Mouse (Mus musculus) mammary gland, adult 2 months (tissue): ENCODE data around the gene 4930451I11Rik. TPM values are rescaled to one million over a fixed set of nuclear protein-coding genes. Genes with fewer than 3 reads are reported as not detected.

ENCODE experiments used
- polyA plus RNA-seq: library from polyadenylated mRNA; depleted of rRNA; stranded (reverse); fragments of >200 nt; gene quantifications from 2 replicates; pipeline ENCODE4 v1.2.3, GENCODE M21; 2012; ENCODE audit warnings: low replicate concordance; rRNA removed

4930451I11Rik gene
- polyA plus RNA-seq, result not detected in 2 replicates

DNA sequence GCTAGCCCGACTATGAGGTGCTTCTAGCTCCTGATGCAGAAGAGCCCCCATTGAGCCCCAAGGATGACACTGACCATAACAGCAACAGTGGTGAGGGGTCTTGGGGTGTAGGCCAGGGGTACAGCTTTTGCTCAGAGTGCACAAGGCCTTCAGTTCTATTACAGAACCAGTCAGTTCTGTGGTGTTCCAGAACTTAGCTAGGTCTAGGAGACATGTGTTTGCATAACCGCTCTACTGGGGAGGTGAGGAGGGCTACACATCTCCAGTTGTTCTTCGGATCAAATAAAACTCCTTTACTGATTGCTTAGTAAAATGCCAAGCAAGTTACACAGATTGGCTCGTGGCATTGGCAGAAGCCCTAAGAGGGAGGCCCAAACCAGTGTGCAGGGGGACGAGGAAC lies at the start of gene 4930451I11Rik:
Gene 4930451I11Rik (minus strand): TSS at position 101 of the 400 bp plus-strand sequence.

DNA sequence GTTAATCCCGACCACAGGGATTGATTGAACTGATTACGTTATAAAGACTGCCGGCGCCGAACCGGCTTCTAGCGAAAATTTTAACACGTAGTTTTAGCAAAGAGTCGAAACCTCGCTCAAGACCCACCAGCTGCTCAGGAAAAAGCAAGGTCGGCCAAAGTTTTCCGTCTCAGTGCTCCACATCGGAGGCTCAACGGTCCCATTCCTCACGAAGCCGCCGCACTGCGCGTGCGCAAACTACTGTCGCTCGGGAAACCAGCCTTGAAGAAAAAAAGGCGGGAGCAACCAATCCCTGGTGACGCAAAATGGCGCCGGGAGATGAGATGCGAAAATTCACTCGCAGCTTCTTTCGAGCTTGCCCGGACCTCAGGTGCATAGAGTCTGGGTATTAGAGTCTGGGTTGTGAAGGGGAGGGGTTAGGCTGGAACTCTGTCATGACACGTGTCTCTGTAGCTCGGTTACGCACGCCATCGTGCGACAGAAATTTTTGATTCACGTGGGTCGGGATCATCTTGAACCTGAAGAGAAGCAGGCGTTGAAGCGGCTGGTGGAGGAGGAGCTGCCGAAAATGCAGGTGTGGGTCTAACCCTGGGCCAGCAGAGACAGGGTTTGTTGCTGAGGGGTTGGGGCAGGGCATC lies 30.8 kb upstream of the 4930451I11Rik start, which contains the start of gene Ino80e:
Gene Ino80e (minus strand): TSS at position 231 of the 638 bp plus-strand sequence.

DNA sequence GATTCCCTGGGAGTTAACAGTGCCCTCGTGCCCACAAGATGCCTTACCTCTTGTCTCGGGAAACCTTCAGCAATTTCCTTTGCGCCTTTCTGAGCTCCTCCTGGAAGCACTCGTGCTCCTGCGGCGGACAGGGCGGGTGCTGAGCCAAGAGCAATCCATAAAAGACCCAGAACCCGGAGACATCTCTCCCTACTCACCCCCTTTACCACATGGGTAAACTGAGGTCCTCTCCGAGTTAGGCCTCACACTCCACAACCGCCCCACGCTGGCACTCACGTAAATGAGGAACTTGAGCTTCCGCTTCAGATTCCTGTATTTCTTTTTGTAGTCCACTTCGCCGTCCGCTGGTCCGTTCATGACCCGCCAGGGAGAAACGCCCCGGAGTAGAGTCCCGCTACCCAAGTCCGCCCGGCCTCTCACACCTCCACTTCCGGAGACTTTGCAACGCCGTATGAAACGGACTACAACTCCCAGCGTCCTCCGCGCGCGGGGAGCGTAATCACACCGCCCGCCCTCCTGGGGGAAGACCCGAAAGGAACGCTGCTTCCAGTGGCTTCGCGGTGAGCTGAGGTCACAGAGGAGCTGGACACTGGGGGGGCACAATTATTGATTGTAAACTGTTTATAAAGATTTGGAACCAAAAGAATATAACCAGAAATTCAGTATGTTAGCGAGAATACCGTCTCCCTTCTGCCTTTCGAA lies 30.1 kb upstream of the 4930451I11Rik start, which contains the start of gene Hirip3:
Gene Hirip3 (plus strand): TSS at position 544 of the 702 bp plus-strand sequence.

DNA sequence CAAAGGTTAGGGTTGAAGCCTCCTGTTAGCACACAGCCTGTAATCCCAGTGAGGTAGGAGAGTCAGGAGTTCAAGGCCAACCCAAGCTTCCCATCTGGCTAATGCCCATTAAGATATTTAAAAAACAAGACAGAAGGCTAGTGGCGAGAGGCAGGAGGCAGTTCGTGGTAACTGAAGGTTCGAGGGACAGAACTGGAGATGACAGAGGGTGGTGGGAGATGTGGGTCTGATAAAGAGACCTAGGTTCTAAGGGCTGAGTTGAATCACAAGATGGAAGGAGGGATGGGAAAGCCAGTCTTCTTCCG lies 15.6 kb upstream of the 4930451I11Rik start, which contains the start of gene Doc2a:
Gene Doc2a (plus strand): TSS at position 301 of the 305 bp plus-strand sequence.

GRCm38 (mm10) chr7:126797411-126798126 lies 33.9 kb downstream of the 4930451I11Rik start, which contains the start of gene Fam57b:
Gene Fam57b, plus strand, starts transcription at chr7:126797668.

GRCm38 (mm10) chr7:126791851-126792720 lies 39.4 kb downstream of the 4930451I11Rik start, which contains the start of gene Ppp4c:
Gene Ppp4c, minus strand, starts transcription at chr7:126792496.

DNA sequence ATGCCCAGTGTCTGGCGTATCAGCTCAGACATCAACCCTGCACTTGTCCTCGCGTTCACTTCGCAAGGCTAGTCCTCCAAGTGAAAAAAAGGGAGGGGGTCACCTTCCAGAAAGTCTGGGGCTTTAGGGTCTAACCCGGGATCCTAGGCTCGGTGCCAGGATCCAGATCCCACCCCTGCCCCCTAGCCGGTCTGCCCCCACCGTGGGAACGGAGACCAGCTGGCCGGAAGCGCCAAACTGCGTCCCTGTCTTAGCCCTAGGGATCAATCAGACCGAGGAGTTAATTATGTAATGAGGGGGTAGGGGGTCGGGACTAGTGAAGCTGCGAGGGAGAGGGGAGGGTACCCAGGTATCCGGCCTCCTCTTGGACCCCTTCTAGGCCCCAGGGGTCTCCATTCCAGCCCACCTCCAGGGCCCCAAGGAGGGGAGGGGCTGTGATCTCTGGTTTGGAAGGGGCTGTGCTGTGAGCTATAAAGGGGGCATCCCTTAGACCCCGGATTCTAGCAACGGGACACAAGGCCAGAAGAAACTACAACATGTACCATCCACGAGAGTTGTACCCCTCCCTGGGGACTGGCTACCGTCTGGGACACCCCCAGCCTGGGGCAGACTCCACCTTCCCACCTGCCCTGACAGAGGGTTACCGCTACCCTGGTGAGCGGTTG lies 50.3 kb downstream of the 4930451I11Rik start, which contains the start of gene Tbx6:
Gene Tbx6 (plus strand): TSS at position 513 of the 665 bp plus-strand sequence.

Other genes with a start within 250 kb of the 4930451I11Rik start
- 10.8 and 21.5 TPM in 2 replicates for gene Apobr, start 246.7 kb downstream of the 4930451I11Rik start, polyA plus RNA-seq
- gene Cln3, start 245.8 kb downstream of the 4930451I11Rik start, polyA plus RNA-seq, result 100 and 141 TPM in 2 replicates
- gene Il27, start 236.7 kb downstream of the 4930451I11Rik start, polyA plus RNA-seq, result 0.85 and 1.1 TPM in 2 replicates
- gene Nupr1, start 200.8 kb downstream of the 4930451I11Rik start, polyA plus RNA-seq, result 40.6 and 61.2 TPM in 2 replicates
- 71.7 and 78.0 TPM in 2 replicates for gene Sgf29, start 182.3 kb downstream of the 4930451I11Rik start, polyA plus RNA-seq
- gene Sult1a1, start 155.2 kb downstream of the 4930451I11Rik start, polyA plus RNA-seq, result 130 and 194 TPM in 2 replicates
- gene Bola2, start 136.2 kb downstream of the 4930451I11Rik start, polyA plus RNA-seq, result 29.7 and 49.0 TPM in 2 replicates
- 27.3 and 33.4 TPM in 2 replicates for gene Slx1b, start 135.9 kb downstream of the 4930451I11Rik start, polyA plus RNA-seq
- 442 and 1,092 TPM in 2 replicates for gene Coro1a, start 123.9 kb downstream of the 4930451I11Rik start, polyA plus RNA-seq
- 204 and 252 TPM in 2 replicates for gene Mapk3, start 72.0 kb downstream of the 4930451I11Rik start, polyA plus RNA-seq
- gene Gdpd3, start 65.3 kb downstream of the 4930451I11Rik start, polyA plus RNA-seq, result 40.1 and 57.3 TPM in 2 replicates
- gene Ypel3, start 54.7 kb downstream of the 4930451I11Rik start, polyA plus RNA-seq, result 391 and 922 TPM in 2 replicates
- gene Tbx6, start 50.2 kb downstream of the 4930451I11Rik start, polyA plus RNA-seq, result 11.6 and 16.3 TPM in 2 replicates
- 180 and 199 TPM in 2 replicates for gene Ppp4c, start 39.1 kb downstream of the 4930451I11Rik start, polyA plus RNA-seq
- 44.5 and 50.4 TPM in 2 replicates for gene Fam57b, start 34.0 kb downstream of the 4930451I11Rik start, polyA plus RNA-seq
- gene Doc2a, start 15.8 kb upstream of the 4930451I11Rik start, polyA plus RNA-seq, result 0.04 TPM in 1 of 2 replicates, not detected in the other
- gene Hirip3, start 30.3 kb upstream of the 4930451I11Rik start, polyA plus RNA-seq, result 2.8 and 3.3 TPM in 2 replicates
- gene Ino80e, start 30.7 kb upstream of the 4930451I11Rik start, polyA plus RNA-seq, result 67.6 and 89.1 TPM in 2 replicates
- 75.5 and 171 TPM in 2 replicates for gene Taok2, start 53.1 kb upstream of the 4930451I11Rik start, polyA plus RNA-seq
- 96.1 and 130 TPM in 2 replicates for gene Tmem219, start 91.3 kb upstream of the 4930451I11Rik start, polyA plus RNA-seq
- 24.1 and 31.6 TPM in 2 replicates for gene Kctd13, start 97.2 kb upstream of the 4930451I11Rik start, polyA plus RNA-seq
- gene Asphd1, start 117.9 kb upstream of the 4930451I11Rik start, polyA plus RNA-seq, result 0.20 and 0.35 TPM in 2 replicates
- 3.1 and 3.5 TPM in 2 replicates for gene Sez6l2, start 118.9 kb upstream of the 4930451I11Rik start, polyA plus RNA-seq
- gene Cdipt, start 144.3 kb upstream of the 4930451I11Rik start, polyA plus RNA-seq, result 251 and 278 TPM in 2 replicates
- 0.82 and 3.2 TPM in 2 replicates for gene Cdiptos, start 144.5 kb upstream of the 4930451I11Rik start, polyA plus RNA-seq
- 90.2 and 123 TPM in 2 replicates for gene Mvp, start 183.0 kb upstream of the 4930451I11Rik start, polyA plus RNA-seq
- gene Pagr1b, start 184.8 kb upstream of the 4930451I11Rik start, polyA plus RNA-seq, result 2.4 and 3.3 TPM in 2 replicates
- 0.93 and 1.2 TPM in 2 replicates for gene Pagr1a, start 185.7 kb upstream of the 4930451I11Rik start, polyA plus RNA-seq
- 26.4 and 46.4 TPM in 2 replicates for gene Gm42742, start 189.5 kb upstream of the 4930451I11Rik start, polyA plus RNA-seq
- 22.2 and 31.3 TPM in 2 replicates for gene Prrt2, start 189.6 kb upstream of the 4930451I11Rik start, polyA plus RNA-seq
- 126 and 431 TPM in 2 replicates for gene Maz, start 195.4 kb upstream of the 4930451I11Rik start, polyA plus RNA-seq
- gene Kif22, start 210.8 kb upstream of the 4930451I11Rik start, polyA plus RNA-seq, result 1.8 and 2.1 TPM in 2 replicates